Mouse (Mus musculus) 3134 (cell line): Measurements from ENCODE around the gene Gjb1.
A peak's percentile ranks its signal among the peaks of the same experiment; 100 is the strongest.
"Not testable (repeated sequence)": the region's sequence is repeated elsewhere in the genome, so short reads cannot be mapped to it uniquely, and the experiment has no call there.

ENCODE experiments used
- DNase-seq: peaks from one replicate; pipeline ENCODE4 v3.0.0-alpha.2; 2011; ENCODE audit warnings: low spot score; ENCODE audit not compliant: insufficient read length; ENCODE audit errors: extremely low read depth

The Gjb1 gene

GRCm38 (mm10) chrX:101376190-101376968 is at the start of gene Gjb1:
TSS of gene Gjb1 (plus strand) at chrX:101376378.
- DNase-seq, result no peak

DNA sequence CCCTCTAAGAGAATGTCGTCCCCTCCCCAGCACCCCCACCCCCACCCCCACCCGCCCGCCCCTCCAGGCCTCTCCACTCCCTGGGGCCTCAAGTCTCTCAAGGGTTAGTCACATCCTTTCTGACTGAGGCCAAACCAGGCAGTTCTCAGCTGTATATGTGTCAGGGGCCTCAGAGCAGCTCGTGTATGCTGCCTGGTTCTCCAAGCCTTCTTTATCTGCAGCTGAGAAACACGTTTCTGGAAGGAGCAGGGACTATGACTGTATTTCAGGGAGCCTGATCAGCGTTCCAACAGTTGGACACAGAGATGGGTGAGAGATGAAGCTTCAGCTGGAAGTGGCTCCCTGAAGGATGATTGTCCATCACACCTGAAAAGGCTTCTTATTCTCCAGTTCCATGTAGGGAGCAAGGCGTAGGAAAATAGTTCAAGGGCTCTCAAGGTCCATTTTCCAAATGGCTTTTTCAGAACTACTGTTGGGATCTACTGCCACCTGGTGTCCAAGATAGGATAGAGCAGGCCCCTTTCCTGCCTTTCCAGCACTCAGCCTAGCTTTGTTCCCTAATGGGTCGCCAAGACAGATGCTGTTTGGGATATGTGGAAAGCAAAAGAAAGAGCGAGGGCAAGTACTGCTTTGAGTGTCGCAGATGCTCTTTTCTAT is 46.7 kb upstream of the Gjb1 start:
- peak; percentile 36 for DNase-seq

GRCm38 (mm10) chrX:101332031-101332374 is 44.2 kb upstream of the Gjb1 start:
- DNase-seq, result no peak

- peak; percentile 93 for DNase-seq
Measured at GRCm38 (mm10) chrX:101332375-101333211, 43.6 kb upstream of the Gjb1 start.

DNA sequence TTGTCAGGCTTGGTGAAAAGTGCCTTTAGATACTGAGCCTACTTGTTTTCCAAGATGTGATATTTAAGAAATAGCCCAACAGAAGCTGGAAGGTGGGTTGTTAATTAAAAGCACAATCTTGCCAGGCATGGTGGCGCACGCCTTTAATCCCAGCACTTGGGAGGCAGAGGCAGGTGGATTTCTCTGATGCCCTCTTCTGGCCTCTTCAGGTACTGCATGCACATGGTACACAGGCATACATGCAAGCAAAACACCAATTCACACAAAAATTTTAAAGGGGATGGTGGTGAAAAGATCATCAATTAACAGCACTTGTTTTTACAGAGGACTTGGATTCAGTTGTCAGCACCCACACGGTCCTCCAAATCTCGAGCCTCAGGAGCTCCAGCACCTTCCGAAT is 41.6 kb upstream of the Gjb1 start:
- no peak for DNase-seq

- DNase-seq, result no peak
Measured at GRCm38 (mm10) chrX:101338666-101339065, 37.5 kb upstream of the Gjb1 start.

DNA sequence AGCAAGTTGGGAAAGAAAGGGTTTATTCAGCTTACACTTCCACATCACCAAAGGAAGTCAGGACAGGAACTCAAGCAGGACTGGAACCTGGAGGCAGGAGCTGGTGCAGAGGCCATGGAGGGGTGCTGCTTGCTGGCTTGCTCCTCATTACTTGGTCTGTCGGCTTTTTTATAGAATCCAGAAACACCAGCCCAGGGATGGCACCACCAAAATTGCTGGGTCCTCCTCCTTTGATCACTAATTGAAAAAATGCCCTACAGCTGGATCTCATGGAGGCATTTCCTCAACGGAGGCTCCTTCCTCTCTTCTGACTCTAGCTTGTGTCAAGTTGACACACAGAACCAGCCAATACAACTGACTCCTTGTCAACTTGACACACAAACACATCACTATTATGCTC is 33.3 kb upstream of the Gjb1 start:
- DNase-seq, result not testable (repeated sequence)

DNA sequence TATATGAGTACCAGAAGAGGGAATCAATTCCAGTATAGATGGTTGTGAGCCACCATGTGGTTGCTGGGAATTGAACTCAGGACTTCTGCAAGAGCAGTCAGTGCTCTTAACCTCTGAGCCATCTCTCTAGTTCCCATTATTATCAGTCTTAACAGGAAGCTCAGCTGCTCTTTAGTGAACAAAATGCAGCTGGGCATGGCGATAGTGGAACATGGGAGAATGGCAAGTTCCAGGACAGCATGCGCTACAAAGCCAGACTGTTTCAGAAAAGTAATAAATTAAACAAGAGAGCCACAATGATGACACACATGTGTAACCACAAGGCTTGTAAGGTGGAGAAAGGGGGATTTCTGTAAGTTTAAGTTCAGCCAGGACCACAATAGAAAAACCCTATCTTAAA is 30.7 kb upstream of the Gjb1 start:
- no peak for DNase-seq

- DNase-seq, result no peak
Measured at GRCm38 (mm10) chrX:101346475-101346874, 29.7 kb upstream of the Gjb1 start.

DNA sequence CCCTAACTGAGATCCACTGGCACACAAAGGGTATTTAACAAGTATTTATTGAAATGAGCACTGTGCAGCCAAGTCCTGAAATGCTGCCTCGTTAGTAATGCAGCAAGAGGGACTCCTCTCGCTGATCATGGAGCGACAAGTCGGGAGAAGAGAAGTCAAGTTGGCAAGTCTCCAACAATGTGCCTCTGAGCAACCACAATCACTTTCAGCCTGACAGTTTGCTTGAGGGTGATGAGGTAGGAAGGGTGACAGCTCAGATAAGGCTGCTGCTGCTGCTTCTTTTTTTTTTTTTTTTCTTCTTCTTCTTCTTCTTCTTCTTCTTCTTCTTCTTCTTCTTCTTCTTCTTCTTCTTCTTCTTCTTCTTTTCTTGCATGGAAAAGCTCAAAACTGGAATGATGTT is 25.0 kb upstream of the Gjb1 start:
- DNase-seq, result no peak

DNA sequence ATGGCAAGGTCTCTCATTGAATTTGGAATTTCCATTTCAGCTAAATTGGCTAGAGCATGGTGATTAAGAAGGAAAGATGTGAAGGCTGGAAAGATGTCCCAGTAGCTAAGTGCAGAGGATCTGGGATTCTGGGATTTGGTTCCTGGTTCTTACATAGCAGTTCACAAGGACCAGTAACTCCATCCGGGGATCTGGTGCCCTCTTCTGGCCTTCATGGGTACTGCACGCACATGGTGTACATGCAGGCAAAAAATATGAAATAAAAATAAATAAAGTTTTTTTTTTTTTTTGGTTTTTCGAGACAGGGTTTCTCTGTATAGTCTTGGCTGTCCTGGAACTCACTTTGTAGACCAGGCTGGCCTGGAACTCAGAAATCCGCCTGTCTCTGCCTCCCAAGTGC is 17.3 kb upstream of the Gjb1 start:
- peak; percentile 5 for DNase-seq

GRCm38 (mm10) chrX:101369001-101369400 is 7.2 kb upstream of the Gjb1 start:
- peak; percentile 18 for DNase-seq

- no peak for DNase-seq
Measured at GRCm38 (mm10) chrX:101370573-101370972, 5.6 kb upstream of the Gjb1 start.

GRCm38 (mm10) chrX:101372946-101373345 is 3.2 kb upstream of the Gjb1 start:
- DNase-seq, result no peak

- DNase-seq, result no peak
Measured at GRCm38 (mm10) chrX:101377076-101377475, 898 bp downstream of the Gjb1 start.

- DNase-seq, result no peak
Measured at GRCm38 (mm10) chrX:101379744-101380143, 3.6 kb downstream of the Gjb1 start.

DNA sequence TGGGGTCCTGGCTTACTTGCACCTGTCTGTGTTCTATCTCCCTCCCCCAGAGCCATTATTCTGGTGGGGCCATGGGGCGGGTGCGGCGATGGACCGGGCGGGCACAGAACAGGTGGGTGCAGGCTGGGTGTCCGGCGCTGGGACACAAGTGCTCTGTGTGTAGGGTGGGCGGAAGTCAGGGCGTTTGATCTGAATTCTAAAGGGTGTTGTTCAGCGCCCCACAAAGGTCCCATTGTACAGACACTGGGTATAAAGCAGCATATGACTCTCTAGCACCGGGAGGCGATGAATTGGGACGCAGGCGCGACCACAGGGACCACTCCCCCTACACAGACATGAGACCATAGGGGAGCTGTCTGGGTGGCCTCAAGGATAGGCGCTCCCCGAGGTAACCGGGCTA is 7.3 kb downstream of the Gjb1 start:
- DNase-seq, result no peak

- no peak for DNase-seq
Measured at GRCm38 (mm10) chrX:101384439-101385137, 8.4 kb downstream of the Gjb1 start.

GRCm38 (mm10) chrX:101386222-101386621 is 10.0 kb downstream of the Gjb1 start:
- no peak for DNase-seq

DNA sequence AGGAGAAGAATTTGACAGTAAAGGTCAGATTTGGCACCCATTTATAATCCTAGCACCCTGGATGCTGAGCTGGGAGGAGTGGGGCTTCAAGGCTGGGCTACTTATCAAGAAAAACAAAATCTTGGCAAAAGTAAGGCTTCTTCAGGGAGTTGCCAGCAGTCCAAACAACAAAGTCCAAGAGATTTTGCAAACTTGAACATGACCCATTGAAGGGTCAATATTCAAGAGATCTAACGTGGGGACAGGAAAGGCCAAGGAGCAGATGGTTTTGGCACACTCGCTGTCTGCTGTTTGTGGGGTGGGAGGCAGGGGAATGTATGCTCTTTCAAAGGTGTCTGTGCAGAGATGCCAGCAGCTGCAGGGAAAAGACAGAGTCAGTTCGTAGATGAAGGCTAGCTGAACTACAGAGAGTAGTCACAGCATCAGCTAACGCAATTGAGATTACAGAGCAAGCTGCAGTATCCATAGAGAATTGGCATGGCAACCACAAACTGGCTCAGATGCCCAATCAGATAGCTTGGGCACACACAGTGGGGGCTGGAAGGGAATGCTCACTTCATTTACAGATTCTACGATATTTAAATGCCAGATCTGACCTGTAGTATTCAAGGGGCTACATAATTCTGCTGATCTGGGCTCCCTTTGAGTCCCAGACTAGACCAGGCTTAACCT is 12.8 kb downstream of the Gjb1 start:
- DNase-seq, result no peak
